Mouse (Mus musculus) heart, adult 18-20 months (tissue): ENCODE results near the gene Lfng. TPM values are rescaled to one million over a fixed set of nuclear protein-coding genes. Genes with fewer than 3 reads are reported as not detected.

Source experiments
- DNase-seq, 2 experiments: peaks; one replicate each; pipeline ENCODE4 v3.0.0; 2021 to 2022; ENCODE audit warnings: mixed read lengths in 1 of 2
- total RNA-seq, 2 experiments: library from RNA; stranded (reverse); gene quantifications; 2 replicates each; pipeline ENCODE4 v1.2.3; 2021

Gene Lfng
- total RNA-seq, 2 experiments from 2014 or later: 6.7 to 9.9 TPM

GRCm38 (mm10) chr5:140639312-140639711 lies 32.2 kb downstream of the Lfng start:
- DNase-seq: no peak

- peak; percentile 73 to 75 for DNase-seq
Measured at GRCm38 (mm10) chr5:140639871-140640270, 32.8 kb downstream of the Lfng start.

- DNase-seq: no peak
Measured at GRCm38 (mm10) chr5:140640812-140641211, 33.7 kb downstream of the Lfng start.

GRCm38 (mm10) chr5:140641254-140641928 lies 34.3 kb downstream of the Lfng start:
- DNase-seq: peak in 1 of 2 experiments; percentile 34

- DNase-seq: peak in 1 of 2 experiments; percentile 82
Measured at GRCm38 (mm10) chr5:140642076-140642475, 35.0 kb downstream of the Lfng start.

- DNase-seq: peak in 1 of 2 experiments; percentile 50
Measured at GRCm38 (mm10) chr5:140644263-140644662, 37.1 kb downstream of the Lfng start.

- DNase-seq: peak; percentile 48 to 57
Measured at GRCm38 (mm10) chr5:140644702-140645201, 37.6 kb downstream of the Lfng start.

GRCm38 (mm10) chr5:140645454-140645853 lies 38.3 kb downstream of the Lfng start:
- DNase-seq: no peak

- no peak for DNase-seq
Measured at GRCm38 (mm10) chr5:140646171-140646570, 39.1 kb downstream of the Lfng start.

- no peak for DNase-seq
Measured at GRCm38 (mm10) chr5:140647031-140647760, 40.1 kb downstream of the Lfng start.

- DNase-seq: peak; percentile 33 to 42
Measured at GRCm38 (mm10) chr5:140647821-140648518, 40.9 kb downstream of the Lfng start.

GRCm38 (mm10) chr5:140648519-140649100 lies 41.5 kb downstream of the Lfng start, which contains the start of gene Ttyh3:
Ttyh3 (minus strand) TSS chr5:140649031.
- peak in 1 of 2 experiments; percentile 60 for DNase-seq

GRCm38 (mm10) chr5:140649101-140649667 lies 42.1 kb downstream of the Lfng start:
- peak; percentile 98 for DNase-seq

- no peak for DNase-seq
Measured at GRCm38 (mm10) chr5:140649881-140650414, 42.8 kb downstream of the Lfng start.

GRCm38 (mm10) chr5:140651231-140651630 lies 44.1 kb downstream of the Lfng start:
- no peak for DNase-seq

- peak; percentile 28 to 41 for DNase-seq
Measured at GRCm38 (mm10) chr5:140652587-140652986, 45.5 kb downstream of the Lfng start.

GRCm38 (mm10) chr5:140654096-140654845 lies 47.2 kb downstream of the Lfng start:
- DNase-seq: no peak

GRCm38 (mm10) chr5:140659607-140660272 lies 52.6 kb downstream of the Lfng start:
- no peak for DNase-seq

- DNase-seq: no peak
Measured at GRCm38 (mm10) chr5:140660398-140660797, 53.3 kb downstream of the Lfng start.

GRCm38 (mm10) chr5:140661427-140661826 lies 54.3 kb downstream of the Lfng start:
- DNase-seq: no peak
